Mouse (Mus musculus): ENCODE results near the gene Zfp715. TPM values are rescaled to one million over a fixed set of nuclear protein-coding genes. Genes with fewer than 3 reads are reported as not detected.

Gene Zfp715
- total RNA-seq (2014; rRNA removed) (25.8 and 33.1 TPM in 2 replicates), polyA plus RNA-seq (2015; fragmentation: Nextera tagmentation; extraction: Ambion mirVana) (16.5 and 17.1 TPM in 2 replicates)

DNA sequence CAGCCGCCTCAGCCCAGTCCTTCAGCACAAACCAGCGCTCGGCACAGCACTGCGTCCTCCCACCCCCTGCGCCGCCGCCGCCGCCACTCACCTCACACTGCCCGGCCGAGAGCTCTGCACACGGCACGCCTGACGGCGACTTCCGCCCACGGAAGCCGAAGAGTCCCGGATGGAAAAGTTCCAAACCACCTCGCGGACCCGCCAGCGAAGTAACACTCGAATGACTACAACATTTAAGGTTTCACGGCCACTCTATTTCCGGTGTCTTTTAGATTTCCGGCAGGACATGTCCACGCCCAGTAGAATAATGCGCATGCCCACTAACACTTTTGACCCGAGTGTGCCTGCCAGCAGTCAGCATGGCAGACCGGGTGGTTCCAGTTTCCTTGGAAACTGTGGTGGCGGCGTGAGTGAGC lies at the start of gene Zfp715:
Gene Zfp715 (minus strand): TSS at position 282 of the 416 bp plus-strand sequence.
- DNase-seq (ENCODE audit: low spot score) (peak; percentile 98), ATAC-seq (ENCODE audit: low FRiP score) (peak; percentile 98)
- H3K27me3 ChIP-seq (ENCODE audit: insufficient read depth, low read length): no peaks in the 10 kb centered on the region

DNA sequence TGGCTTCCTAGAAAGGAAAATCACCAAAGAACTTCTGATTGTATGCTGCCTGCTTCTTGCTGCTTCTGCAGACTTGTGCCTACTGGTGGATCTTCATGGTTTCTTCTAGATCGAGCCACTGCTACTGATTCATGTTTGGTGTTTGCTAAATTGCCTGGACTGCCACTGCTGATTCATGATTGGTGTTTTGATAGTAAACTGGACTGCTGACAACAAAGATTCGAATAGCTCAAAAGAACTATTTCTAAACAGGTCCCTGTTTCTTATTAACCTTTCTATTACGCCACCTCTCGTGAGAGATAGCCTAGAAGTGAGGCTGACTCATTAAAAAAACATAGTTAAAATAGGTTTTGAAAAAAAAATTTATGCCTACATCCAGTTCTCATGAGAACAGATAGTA lies 48.9 kb upstream of the Zfp715 start:
- no peak overlapping the region for H3K4me3 ChIP-seq (ENCODE audit: low read depth, low read length)
- H3K9ac ChIP-seq (replicated peaks; ENCODE audit: low read length, poor library complexity, severe bottlenecking): no peak overlapping the region
- DNase-seq (ENCODE audit: low spot score) (no peak), ATAC-seq (ENCODE audit: low FRiP score) (no peak)
- WGBS: 82% methylated on average over 4 of the region's 4 CpGs
- no peak overlapping the region for H3K4me2 ChIP-seq (ENCODE audit: low read depth, low read length, poor library complexity, severe bottlenecking)
- no peaks in the 10 kb centered on the region for H3K27me3 ChIP-seq (ENCODE audit: insufficient read depth, low read length)
- TF ChIP-seq CTCF (IDR thresholded peaks at IDR 0.05): no peak
- H3K9me3 ChIP-seq (ENCODE audit: low read length): no peaks in the 10 kb centered on the region
- H3K36me3 ChIP-seq (ENCODE audit: insufficient read depth, low read length): no peaks in the 10 kb centered on the region
- no peaks in the 10 kb centered on the region for H3K4me1 ChIP-seq (ENCODE audit: insufficient read depth, low read length)
- H3K27ac ChIP-seq (ENCODE audit: low read depth, low read length): no peak overlapping the region

More for the DNA sequence above, at the start of gene Zfp715:
- no peak for TF ChIP-seq CTCF (IDR thresholded peaks at IDR 0.05)
- Histone ChIP-seq H3K27ac (ENCODE audit: low read depth, low read length) (peak within 1 kb of the TSS; percentile 81), H3K4me1 (ENCODE audit: insufficient read depth, low read length) (no peaks in the 10 kb centered on the region), H3K4me3 (ENCODE audit: low read depth, low read length) (peak within 1 kb of the TSS; percentile 71), H3K9me3 (ENCODE audit: low read length) (no peaks in the 10 kb centered on the region), H3K36me3 (ENCODE audit: insufficient read depth, low read length) (peaks cover 9% of the 10 kb centered on the region), H3K4me2 (ENCODE audit: low read depth, low read length, poor library complexity, severe bottlenecking) (peak within 1 kb of the TSS; percentile 72), H3K9ac (replicated peaks; ENCODE audit: low read length, poor library complexity, severe bottlenecking) (peak within 1 kb of the TSS; percentile 78)
- 0% methylated on average over 33 of the region's 33 CpGs for WGBS

DNA sequence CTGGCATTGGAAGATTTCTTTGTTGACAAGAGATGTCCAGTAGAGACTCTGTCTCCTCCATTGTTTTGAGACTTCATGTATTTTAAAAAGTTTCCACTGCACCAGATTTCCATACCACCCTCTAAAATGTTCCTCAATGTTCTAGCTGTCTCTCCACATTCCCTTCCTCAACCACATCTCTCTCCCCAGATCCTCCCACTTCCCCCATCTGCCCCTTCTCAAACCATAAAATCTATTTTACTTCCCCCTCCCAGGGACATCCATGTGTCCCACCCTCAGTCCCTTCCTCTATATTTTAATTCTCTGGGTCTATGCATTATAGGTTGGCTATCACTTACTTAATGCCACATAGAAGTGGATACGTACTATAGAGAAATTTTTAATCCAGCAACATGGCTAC lies 48.3 kb upstream of the Zfp715 start:
- Histone ChIP-seq H3K27me3 (ENCODE audit: insufficient read depth, low read length) (no peaks in the 10 kb centered on the region), H3K4me3 (ENCODE audit: low read depth, low read length) (no peak overlapping the region), H3K27ac (ENCODE audit: low read depth, low read length) (no peak overlapping the region), H3K9ac (replicated peaks; ENCODE audit: low read length, poor library complexity, severe bottlenecking) (no peak overlapping the region), H3K4me1 (ENCODE audit: insufficient read depth, low read length) (no peaks in the 10 kb centered on the region), H3K36me3 (ENCODE audit: insufficient read depth, low read length) (no peaks in the 10 kb centered on the region), H3K9me3 (ENCODE audit: low read length) (no peaks in the 10 kb centered on the region), H3K4me2 (ENCODE audit: low read depth, low read length, poor library complexity, severe bottlenecking) (no peak overlapping the region)
- 95% methylated on average over 1 of the region's 1 CpGs for WGBS
- no peak for DNase-seq (ENCODE audit: low spot score)
- TF ChIP-seq CTCF (IDR thresholded peaks at IDR 0.05): no peak
- ATAC-seq (ENCODE audit: low FRiP score): no peak

DNA sequence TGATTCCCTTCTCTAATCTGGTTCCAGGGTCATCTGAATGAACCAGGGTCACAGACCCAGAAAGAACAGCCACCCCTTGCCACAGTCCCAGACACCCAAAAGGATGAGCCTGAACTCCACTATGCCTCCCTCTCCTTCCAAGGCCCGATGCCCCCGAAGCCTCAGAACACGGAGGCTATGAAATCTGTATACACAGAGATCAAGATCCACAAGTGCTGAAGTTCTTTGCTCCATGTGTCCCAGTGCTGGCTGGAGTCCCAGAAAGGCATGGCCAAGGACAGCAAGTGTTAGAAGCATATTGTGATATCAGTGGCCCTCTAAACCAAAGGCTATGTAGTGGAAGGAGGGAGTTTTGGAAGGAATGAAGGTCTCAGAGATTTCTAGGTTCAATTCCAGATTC lies 45.5 kb upstream of the Zfp715 start:
- no peaks in the 10 kb centered on the region for H3K27me3 ChIP-seq (ENCODE audit: insufficient read depth, low read length)
- no peak overlapping the region for H3K4me3 ChIP-seq (ENCODE audit: low read depth, low read length)
- H3K9me3 ChIP-seq (ENCODE audit: low read length): no peaks in the 10 kb centered on the region
- 85% methylated on average over 3 of the region's 3 CpGs for WGBS
- DNase-seq (ENCODE audit: low spot score) (no peak), ATAC-seq (ENCODE audit: low FRiP score) (no peak)
- no peak for TF ChIP-seq CTCF (IDR thresholded peaks at IDR 0.05)
- H3K27ac ChIP-seq (ENCODE audit: low read depth, low read length): no peak overlapping the region
- no peaks in the 10 kb centered on the region for H3K4me1 ChIP-seq (ENCODE audit: insufficient read depth, low read length)
- no peak overlapping the region for H3K4me2 ChIP-seq (ENCODE audit: low read depth, low read length, poor library complexity, severe bottlenecking)
- no peak overlapping the region for H3K9ac ChIP-seq (replicated peaks; ENCODE audit: low read length, poor library complexity, severe bottlenecking)
- no peaks in the 10 kb centered on the region for H3K36me3 ChIP-seq (ENCODE audit: insufficient read depth, low read length)

DNA sequence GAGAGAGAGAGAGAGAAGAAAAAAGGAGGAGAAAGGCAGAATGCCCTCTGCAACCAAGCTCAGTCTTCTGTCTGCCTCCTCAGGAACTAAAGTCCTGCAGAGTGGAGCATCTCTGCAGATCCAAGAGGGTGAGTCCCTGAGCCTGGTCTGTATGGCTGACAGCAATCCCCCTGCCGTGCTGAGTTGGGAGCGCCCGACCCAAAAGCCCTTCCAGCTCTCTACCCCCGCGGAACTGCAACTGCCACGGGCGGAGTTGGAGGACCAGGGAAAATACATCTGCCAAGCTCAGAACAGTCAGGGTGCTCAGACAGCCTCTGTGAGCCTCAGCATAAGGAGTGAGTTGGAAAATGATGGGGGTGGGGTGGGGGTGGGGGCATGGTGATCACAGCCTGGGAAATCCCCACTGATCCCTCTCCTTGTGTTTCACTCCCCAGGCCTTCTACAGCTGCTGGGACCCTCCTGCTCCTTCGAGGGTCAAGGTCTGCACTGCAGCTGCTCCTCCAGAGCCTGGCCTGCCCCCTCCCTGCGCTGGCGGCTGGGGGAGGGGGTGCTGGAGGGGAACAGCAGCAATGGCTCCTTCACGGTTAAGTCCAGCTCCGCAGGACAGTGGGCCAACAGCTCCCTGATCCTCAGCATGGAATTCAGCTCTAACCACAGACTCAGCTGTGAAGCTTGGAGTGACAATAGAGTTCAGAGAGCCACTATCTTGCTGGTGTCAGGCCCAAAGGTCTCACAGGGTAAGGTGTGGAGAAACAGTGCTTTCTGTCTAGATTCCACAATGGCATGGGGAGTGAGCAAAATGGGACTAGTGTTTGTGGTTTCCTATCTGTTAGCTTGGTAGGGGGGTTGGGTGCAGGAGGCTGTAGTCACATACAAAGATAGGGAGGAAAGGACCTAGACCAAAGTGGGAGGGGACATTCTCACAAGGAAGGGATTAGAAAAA lies 42.1 kb upstream of the Zfp715 start:
- no peak overlapping the region for H3K4me2 ChIP-seq (ENCODE audit: low read depth, low read length, poor library complexity, severe bottlenecking)
- no peak overlapping the region for H3K9ac ChIP-seq (replicated peaks; ENCODE audit: low read length, poor library complexity, severe bottlenecking)
- no peak for TF ChIP-seq CTCF (IDR thresholded peaks at IDR 0.05)
- no peaks in the 10 kb centered on the region for H3K9me3 ChIP-seq (ENCODE audit: low read length)
- no peaks in the 10 kb centered on the region for H3K27me3 ChIP-seq (ENCODE audit: insufficient read depth, low read length)
- no peak overlapping the region for H3K4me3 ChIP-seq (ENCODE audit: low read depth, low read length)
- ATAC-seq (ENCODE audit: low FRiP score) (no peak), DNase-seq (ENCODE audit: low spot score) (no peak)
- H3K36me3 ChIP-seq (ENCODE audit: insufficient read depth, low read length): no peaks in the 10 kb centered on the region
- WGBS: 7% methylated on average over 12 of the region's 12 CpGs
- H3K27ac ChIP-seq (ENCODE audit: low read depth, low read length): no peak overlapping the region
- no peaks in the 10 kb centered on the region for H3K4me1 ChIP-seq (ENCODE audit: insufficient read depth, low read length)

DNA sequence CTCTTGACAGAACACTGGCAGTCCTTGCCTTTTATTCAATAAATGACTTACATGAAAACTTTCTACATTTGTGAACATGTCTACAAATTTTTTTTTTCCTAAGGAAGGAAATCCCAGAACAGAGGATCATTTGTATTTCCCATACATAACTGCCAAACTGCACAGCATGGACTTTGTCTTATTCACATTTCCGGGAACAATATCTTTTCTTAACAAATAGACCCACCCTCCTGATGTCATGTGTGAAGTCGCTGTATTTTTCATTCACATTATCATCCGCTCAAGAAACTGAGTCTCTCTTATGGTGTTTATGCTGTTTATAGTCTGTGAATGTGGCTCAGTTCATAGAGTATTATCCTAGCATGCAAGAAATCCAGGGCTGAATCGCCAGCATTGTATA lies 40.7 kb upstream of the Zfp715 start:
- Histone ChIP-seq H3K36me3 (ENCODE audit: insufficient read depth, low read length) (no peaks in the 10 kb centered on the region), H3K4me3 (ENCODE audit: low read depth, low read length) (no peak overlapping the region), H3K4me1 (ENCODE audit: insufficient read depth, low read length) (no peaks in the 10 kb centered on the region), H3K27me3 (ENCODE audit: insufficient read depth, low read length) (no peaks in the 10 kb centered on the region), H3K27ac (ENCODE audit: low read depth, low read length) (no peak overlapping the region), H3K9ac (replicated peaks; ENCODE audit: low read length, poor library complexity, severe bottlenecking) (no peak overlapping the region), H3K4me2 (ENCODE audit: low read depth, low read length, poor library complexity, severe bottlenecking) (no peak overlapping the region), H3K9me3 (ENCODE audit: low read length) (no peaks in the 10 kb centered on the region)
- 84% methylated on average over 4 of the region's 4 CpGs for WGBS
- TF ChIP-seq CTCF (IDR thresholded peaks at IDR 0.05): no peak
- DNase-seq (ENCODE audit: low spot score) (no peak), ATAC-seq (ENCODE audit: low FRiP score) (no peak)

Data from midbrain, postnatal 0 days (tissue).